Mouse (Mus musculus) spleen, postnatal 10 days (tissue): ENCODE measurements at regions not wholly inside any gene's neighbourhood (a gene's known extent, or its start where the extent isn't known, plus 50 kb on each side); places are given as distances from the start of the nearest gene placed in this dataset.

Source experiments
- DNase-seq, 2 experiments: peaks; one replicate each; pipeline ENCODE4 v3.0.0; 2021 to 2022; ENCODE audit warnings: low spot score in 2 of 2

GRCm38 (mm10) chr3:53969000-53969641 lies 105.5 kb upstream of the Ufm1 start:
- no peak for DNase-seq

DNA sequence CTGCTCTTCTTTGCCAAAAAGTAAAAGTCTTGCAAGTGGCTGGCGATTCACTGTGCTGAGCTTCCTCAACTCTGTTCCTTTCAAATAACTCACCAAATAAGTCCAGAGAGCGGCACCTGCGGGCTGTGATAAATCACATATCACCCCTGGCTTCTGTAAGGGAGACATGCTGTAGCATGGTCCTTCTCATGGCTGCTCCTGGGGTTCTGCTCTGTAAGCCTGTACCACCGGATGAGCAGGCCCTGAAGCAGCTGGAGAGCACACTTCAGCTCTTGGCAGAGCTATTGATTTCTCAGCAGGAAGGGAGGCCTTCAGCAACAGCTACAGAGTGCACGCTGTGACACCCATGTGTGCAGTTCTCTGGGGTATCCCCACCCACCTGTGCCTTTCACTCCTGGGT lies 101.5 kb upstream of the Ufm1 start:
- no peak for DNase-seq

DNA sequence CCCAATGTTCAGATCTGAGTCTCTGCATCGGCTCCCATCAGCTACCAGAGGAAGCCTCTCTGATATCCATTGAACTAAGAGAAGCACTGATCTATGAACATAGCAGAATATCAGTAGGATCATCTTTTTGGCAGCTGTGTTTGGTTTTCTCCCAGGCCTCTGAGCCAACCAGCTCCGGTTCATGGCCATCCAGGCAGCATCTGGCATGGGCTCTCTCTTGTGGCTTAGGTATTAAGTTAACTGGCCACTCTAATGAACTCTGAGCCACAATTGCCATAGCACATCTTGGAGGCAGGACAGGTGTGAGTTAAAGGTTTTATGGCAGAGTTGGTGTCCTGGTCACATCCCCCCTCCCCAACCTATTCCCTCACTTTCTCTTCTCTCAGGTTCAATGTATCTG lies 90.2 kb upstream of the Ufm1 start:
- DNase-seq, result no peak

DNA sequence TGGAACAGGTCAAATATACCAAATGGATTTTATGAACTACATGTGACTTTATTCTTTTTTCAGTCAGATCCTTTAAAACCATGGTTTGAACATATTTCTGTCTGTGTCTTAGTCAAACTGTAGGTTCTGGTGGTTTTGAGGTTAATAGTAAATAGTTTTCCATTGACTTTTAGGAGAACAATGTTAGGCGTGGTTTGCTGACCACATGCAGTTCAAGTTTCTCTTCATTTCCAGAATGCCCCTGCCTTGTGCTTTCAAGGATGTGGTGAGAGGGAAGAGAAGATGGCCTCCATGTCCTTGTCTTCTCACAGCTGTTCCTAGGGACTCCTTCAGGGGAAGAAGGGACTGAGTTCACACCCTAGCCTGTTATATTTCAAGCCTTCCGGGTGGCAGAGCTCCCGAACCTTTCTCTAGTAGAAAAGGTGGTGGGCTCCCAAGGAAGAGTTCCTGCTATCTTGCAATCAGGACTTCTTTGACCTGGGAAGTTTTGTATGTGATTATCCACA lies 76.1 kb upstream of the Ufm1 start:
- no peak for DNase-seq

DNA sequence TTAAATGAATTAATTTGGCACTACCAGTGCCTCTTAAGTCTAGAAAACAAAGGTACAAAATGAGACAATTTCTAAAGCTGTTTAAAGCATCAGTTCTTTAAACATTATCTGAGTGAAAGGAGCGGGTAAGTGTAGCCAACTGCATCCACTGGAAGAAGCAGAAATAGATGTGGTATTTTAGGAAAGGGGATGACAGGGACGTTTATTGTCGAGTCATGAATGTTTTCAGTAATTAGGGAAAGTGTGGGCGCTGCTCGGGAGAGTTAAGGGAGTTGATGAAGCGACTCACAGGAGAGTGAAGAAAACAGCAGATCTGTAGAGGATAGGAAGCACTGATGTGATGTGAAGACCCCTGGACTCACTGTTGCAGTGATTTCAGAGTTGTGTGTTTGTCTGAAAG lies 68.1 kb upstream of the Ufm1 start:
- DNase-seq, result no peak

DNA sequence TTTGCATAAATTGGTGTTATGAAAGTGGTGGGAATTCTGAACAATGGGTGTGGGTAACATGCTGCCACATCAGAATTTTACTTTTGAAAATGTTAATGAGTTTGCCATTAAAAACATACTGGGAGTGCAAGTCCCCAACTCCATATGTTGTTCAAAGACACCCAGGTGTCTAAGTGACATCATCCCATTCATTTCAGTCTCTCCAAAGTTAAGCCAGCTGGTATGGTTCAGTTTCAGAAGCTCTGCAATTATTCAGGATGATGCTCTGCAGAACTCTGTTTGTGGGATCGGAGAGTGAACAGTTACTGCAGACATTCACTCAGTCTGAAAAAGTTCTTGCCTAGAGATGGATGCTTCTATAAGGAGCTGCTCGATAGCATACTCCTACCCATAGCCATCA lies 56.3 kb upstream of the Ufm1 start:
- DNase-seq, result no peak

DNA sequence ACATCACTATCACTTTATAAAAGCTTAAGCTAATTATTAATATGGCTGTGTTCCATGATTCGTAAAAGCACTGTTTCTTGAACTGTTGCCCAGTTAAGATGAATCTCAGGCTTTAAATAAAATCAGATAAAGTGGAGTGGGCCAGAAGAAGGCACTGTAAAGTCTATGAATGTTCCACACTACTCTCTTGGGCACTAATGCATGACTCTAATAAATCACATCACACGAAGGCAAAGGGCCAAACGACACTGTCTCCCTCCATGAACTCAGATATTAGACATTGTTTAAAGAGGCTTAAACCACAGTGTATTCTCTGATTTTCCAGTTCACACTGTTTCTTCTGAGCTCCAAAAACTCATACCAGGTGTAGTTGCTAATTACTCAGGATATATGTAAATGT lies 55.9 kb upstream of the Ufm1 start:
- no peak for DNase-seq

- DNase-seq, result no peak
Measured at GRCm38 (mm10) chr3:53917960-53918359, 54.3 kb upstream of the Ufm1 start.

DNA sequence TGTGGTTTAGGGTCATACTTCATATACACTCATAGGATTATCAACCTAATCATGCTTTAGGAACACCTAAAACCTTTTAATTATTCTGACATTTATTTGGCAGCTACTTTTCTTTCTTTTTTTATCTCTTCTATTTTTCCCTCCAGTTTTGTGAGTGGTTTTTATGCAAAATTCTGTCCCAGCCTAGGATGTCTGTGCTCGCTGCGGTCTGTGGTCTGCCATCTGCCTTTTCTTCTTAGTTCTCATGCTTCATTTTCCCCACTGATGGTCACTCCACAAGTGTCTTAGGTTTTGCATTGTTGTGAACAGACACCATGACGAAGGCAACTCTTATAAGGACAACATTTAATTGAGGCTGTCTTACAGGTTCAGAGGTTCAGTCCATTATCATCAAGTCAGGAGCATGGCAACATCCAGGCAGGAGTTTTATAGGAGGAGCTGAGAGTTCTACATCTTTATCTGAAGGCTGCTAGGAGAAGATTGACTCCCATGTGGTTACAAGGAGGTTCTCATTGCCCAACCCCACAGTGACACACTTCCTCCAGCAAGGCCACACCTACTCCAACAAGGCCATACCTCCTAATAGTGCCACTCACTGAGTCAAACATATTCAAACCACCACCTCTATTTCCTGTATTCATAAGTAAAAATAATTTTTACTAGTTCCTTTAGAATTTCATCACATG lies 50.5 kb upstream of the Ufm1 start:
- DNase-seq, result no peak
